Mouse (Mus musculus): ENCODE measurements around the gene Pakap. TPM values are rescaled to one million over a fixed set of nuclear protein-coding genes. Genes with fewer than 3 reads are reported as not detected.
A peak's percentile ranks its signal among the peaks of the same experiment; 100 is the strongest.

The Pakap gene
- polyA plus RNA-seq, 1 experiment from 2014 or later, result 57.2 TPM

DNA sequence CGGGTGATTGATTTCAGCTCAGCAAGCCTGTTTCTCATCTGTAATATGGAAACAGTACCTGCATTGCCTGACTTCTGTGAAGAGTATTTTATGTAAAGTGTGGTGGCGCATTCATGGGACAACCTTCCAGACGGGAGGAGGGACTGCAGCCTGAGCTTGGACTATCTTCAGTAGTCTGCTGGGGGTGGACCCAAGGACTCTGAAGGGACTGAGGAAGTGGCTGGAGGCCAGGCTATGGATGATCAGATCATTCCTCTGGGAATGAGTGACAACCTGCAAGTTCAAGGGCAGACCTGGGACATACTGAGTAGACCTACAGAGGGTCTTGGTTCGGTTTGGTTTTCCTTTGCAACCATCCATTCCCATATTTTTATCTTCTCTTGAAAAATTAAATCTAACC is 154.3 kb downstream of the Pakap start:
- WGBS, result 88% methylated on average over 4 of the region's 4 CpGs
- Histone ChIP-seq H3K4me1 (ENCODE audit: insufficient read depth) (no peaks in the 10 kb centered on the region), H3K27ac (ENCODE audit: low read depth) (no peak overlapping the region), H3K27me3 (ENCODE audit: insufficient read depth, low read length) (no peaks in the 10 kb centered on the region), H3K36me3 (ENCODE audit: insufficient read depth) (peaks cover 3% of the 10 kb centered on the region; the same call in 1 of the 2 replicates), H3K9me3 (ENCODE audit: low read depth, low read length) (no peaks in the 10 kb centered on the region), H3K4me3 (ENCODE audit: low read depth, low read length) (no peak overlapping the region), H3K4me2 (no peak overlapping the region), H3K9ac (no peak overlapping the region)
- DNase-seq, result no peak
- ATAC-seq (ENCODE audit: insufficient read depth), result no peak
- no peak for TF ChIP-seq CTCF (IDR thresholded peaks at IDR 0.05; ENCODE audit: low read depth)

DNA sequence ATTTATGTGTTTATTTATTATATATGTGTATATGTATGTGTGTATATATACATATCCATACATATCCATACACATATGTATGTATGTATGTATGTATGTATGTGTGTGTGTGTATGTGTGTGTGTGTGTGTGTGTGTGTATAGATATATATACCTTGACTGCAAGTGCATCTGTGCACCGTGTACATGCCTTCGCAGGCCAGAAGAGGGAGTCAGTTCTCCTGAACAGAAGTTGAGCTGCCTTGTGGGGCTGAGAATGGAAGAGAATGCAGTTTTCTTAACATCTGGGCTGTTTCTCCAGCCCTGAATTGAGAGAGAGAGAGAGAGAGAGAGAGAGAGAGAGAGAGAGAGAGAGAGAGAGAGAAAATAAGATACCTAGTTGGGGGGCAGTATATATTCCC is 155.7 kb downstream of the Pakap start:
- Histone ChIP-seq H3K4me2 (no peak overlapping the region), H3K27me3 (ENCODE audit: insufficient read depth, low read length) (no peaks in the 10 kb centered on the region), H3K36me3 (ENCODE audit: insufficient read depth) (peaks cover 3% of the 10 kb centered on the region; the same call in 1 of the 2 replicates), H3K9me3 (ENCODE audit: low read depth, low read length) (no peaks in the 10 kb centered on the region), H3K4me1 (ENCODE audit: insufficient read depth) (no peaks in the 10 kb centered on the region), H3K4me3 (ENCODE audit: low read depth, low read length) (no peak overlapping the region), H3K27ac (ENCODE audit: low read depth) (no peak overlapping the region), H3K9ac (no peak overlapping the region)
- DNase-seq, result peak; percentile 36
- no peak for ATAC-seq (ENCODE audit: insufficient read depth)
- peak; percentile 51 for TF ChIP-seq CTCF (IDR thresholded peaks at IDR 0.05; ENCODE audit: low read depth)
- WGBS, result 60% methylated on average over 2 of the region's 2 CpGs

DNA sequence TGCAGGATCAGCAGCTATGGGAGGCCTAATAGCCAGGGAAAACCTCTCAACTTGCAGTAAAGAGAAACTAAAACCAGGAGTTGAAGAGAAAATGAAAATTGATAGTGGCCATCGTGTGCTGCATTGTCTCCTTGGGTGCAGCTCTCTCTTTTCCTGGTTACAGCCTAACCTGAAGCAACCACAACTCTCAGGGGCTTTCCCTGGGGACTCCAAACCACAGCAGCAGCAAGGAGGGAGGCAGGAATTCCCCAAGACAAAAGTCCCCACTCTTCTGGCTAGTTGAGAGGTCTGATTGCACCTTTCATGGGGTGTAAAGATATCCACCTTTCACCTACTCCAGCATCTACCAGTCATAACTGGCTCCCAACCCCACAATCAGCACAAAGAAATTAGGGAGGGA is 157.6 kb downstream of the Pakap start:
- Histone ChIP-seq H3K27ac (ENCODE audit: low read depth) (no peak overlapping the region), H3K9me3 (ENCODE audit: low read depth, low read length) (no peaks in the 10 kb centered on the region), H3K27me3 (ENCODE audit: insufficient read depth, low read length) (no peaks in the 10 kb centered on the region), H3K4me1 (ENCODE audit: insufficient read depth) (no peaks in the 10 kb centered on the region), H3K4me2 (no peak overlapping the region), H3K36me3 (ENCODE audit: insufficient read depth) (peaks cover 3% of the 10 kb centered on the region; the same call in 1 of the 2 replicates), H3K4me3 (ENCODE audit: low read depth, low read length) (no peak overlapping the region), H3K9ac (no peak overlapping the region)
- DNase-seq (no peak), ATAC-seq (ENCODE audit: insufficient read depth) (no peak)
- TF ChIP-seq CTCF (IDR thresholded peaks at IDR 0.05; ENCODE audit: low read depth), result no peak
- WGBS, result 79% methylated on average over 1 of the region's 1 CpGs

DNA sequence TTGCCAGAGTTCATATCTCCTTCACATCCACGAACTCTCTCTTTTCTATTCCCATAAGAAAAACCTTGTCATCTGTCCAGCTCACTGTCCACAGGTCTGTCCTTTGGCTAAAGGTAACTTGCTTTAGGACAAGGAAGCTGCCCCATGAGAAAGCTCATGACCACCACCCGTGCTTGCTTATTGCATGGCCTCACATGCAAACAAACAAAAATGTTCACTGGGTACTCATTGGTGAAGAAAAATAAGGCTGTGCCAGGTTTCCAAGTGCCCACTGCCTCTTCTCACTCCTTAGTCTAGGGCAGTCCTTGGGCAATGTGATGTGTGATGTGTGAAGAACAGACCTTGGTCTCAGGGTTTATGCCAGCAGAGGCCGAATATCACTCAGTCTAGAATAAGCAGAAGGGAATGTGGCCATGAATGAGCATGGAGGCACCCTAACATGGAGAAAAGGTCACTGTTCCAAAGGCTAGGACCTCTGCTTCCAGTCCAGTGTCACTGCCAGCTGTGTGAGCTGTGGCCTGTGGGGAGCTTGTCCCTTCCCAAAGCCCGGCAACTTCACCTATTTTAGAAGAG is 160.7 kb downstream of the Pakap start:
- WGBS, result 76% methylated on average over 4 of the region's 4 CpGs
- no peaks in the 10 kb centered on the region for H3K36me3 ChIP-seq (ENCODE audit: insufficient read depth)
- H3K9me3 ChIP-seq (ENCODE audit: low read depth, low read length), result no peaks in the 10 kb centered on the region

DNA sequence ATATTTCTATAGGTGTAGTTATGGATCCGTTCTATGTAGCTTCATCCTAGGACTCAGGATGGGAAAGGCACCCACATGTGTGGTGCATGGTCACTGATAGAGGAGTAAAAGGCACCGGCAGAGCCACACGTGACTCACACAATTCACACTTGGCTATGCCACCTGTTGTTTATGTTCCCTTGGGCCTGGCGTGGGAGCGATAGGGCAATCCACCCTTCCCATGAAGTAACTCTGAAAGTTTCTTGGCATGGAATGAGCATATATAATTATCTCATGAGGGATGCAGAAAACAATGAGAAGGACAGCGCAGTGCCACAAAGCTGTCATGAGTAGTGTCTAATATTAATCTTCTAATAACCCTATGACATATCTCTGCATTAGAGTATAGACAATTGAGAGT is 162.1 kb downstream of the Pakap start:
- H3K27me3 ChIP-seq (ENCODE audit: insufficient read depth, low read length), result no peaks in the 10 kb centered on the region
- no peak overlapping the region for H3K4me2 ChIP-seq
- TF ChIP-seq CTCF (IDR thresholded peaks at IDR 0.05; ENCODE audit: low read depth), result no peak
- H3K9me3 ChIP-seq (ENCODE audit: low read depth, low read length), result no peaks in the 10 kb centered on the region
- ATAC-seq (ENCODE audit: insufficient read depth) (no peak), DNase-seq (no peak)
- H3K36me3 ChIP-seq (ENCODE audit: insufficient read depth), result no peaks in the 10 kb centered on the region
- H3K4me3 ChIP-seq (ENCODE audit: low read depth, low read length), result no peak overlapping the region
- WGBS, result 83% methylated on average over 6 of the region's 6 CpGs
- H3K27ac ChIP-seq (ENCODE audit: low read depth), result no peak overlapping the region
- H3K4me1 ChIP-seq (ENCODE audit: insufficient read depth), result no peaks in the 10 kb centered on the region
- no peak overlapping the region for H3K9ac ChIP-seq

More for the DNA sequence above, 160.7 kb downstream of the Pakap start:
- no peaks in the 10 kb centered on the region for H3K4me1 ChIP-seq (ENCODE audit: insufficient read depth)
- H3K9ac ChIP-seq, result no peak overlapping the region
- DNase-seq (no peak), ATAC-seq (ENCODE audit: insufficient read depth) (no peak)
- H3K4me3 ChIP-seq (ENCODE audit: low read depth, low read length), result no peak overlapping the region
- no peak for TF ChIP-seq CTCF (IDR thresholded peaks at IDR 0.05; ENCODE audit: low read depth)
- no peak overlapping the region for H3K4me2 ChIP-seq
- no peak overlapping the region for H3K27ac ChIP-seq (ENCODE audit: low read depth)
- no peaks in the 10 kb centered on the region for H3K27me3 ChIP-seq (ENCODE audit: insufficient read depth, low read length)

DNA sequence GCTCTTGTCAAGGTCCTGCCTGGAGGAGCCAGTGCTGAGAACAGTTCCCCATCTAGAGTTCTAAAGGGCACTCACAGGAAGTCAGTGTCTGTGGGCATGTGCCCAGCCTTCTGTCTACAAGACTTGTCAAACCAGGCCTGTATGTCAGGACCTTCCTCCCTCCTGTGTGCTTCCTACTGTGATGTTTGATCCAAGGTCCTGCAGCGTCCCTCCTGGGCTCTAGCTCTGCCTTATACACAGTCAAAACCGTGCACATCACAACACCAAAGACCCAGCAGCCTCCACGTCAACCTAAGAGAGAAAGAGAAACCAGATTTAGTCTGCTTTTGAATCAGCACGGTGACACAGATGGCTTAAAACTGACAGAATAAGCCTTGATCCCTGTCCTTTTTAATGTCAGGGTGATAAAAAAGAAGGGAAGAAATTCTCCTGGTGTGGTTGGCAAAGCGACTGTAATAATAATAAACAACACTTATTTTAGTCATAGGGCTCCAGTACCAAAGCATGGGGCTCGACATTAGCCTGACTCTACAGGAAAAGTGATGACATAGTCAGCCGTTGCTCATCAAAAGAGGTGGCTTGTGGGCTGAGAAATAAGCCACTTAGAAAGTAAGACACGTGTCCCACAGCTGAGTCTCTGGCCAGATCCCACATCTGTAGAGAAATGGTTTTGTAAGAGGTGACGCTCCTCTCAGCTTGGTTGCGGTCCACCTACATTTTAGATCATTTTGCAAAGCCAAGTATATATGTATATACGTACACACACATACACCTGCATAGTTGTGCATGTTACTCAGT is 163.0 kb downstream of the Pakap start:
- no peak for ATAC-seq (ENCODE audit: insufficient read depth)
- DNase-seq, result no peak
- no peak overlapping the region for H3K9ac ChIP-seq
- H3K27me3 ChIP-seq (ENCODE audit: insufficient read depth, low read length), result no peaks in the 10 kb centered on the region
- H3K9me3 ChIP-seq (ENCODE audit: low read depth, low read length), result no peaks in the 10 kb centered on the region
- no peak overlapping the region for H3K27ac ChIP-seq (ENCODE audit: low read depth)
- H3K4me1 ChIP-seq (ENCODE audit: insufficient read depth), result no peaks in the 10 kb centered on the region
- no peak for TF ChIP-seq CTCF (IDR thresholded peaks at IDR 0.05; ENCODE audit: low read depth)
- H3K4me2 ChIP-seq, result no peak overlapping the region
- 64% methylated on average over 11 of the region's 11 CpGs for WGBS
- no peaks in the 10 kb centered on the region for H3K36me3 ChIP-seq (ENCODE audit: insufficient read depth)
- no peak overlapping the region for H3K4me3 ChIP-seq (ENCODE audit: low read depth, low read length)

DNA sequence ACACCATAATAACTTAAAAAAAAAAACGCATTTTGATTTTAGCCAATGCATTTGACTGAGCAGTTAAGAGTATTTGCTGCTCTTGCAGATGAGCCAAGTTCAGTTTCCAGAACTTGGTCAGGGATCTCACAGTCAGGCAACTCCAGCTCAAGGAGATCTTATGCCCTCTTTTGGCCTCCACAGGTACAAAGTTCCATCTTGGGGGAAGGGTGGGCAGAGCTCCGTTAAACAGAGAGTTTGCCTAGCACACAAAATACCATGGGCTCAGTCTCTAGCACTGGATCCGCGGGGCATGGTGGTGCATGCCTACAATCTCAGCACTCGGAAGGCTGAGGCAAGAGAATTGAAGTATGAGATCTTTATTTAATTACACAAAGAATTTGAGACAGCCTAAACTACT is 164.4 kb downstream of the Pakap start:
- 79% methylated on average over 5 of the region's 5 CpGs for WGBS
- no peak for DNase-seq

More for the DNA sequence above, 164.4 kb downstream of the Pakap start:
- Histone ChIP-seq H3K27me3 (ENCODE audit: insufficient read depth, low read length) (no peaks in the 10 kb centered on the region), H3K9ac (no peak overlapping the region), H3K9me3 (ENCODE audit: low read depth, low read length) (no peaks in the 10 kb centered on the region), H3K27ac (ENCODE audit: low read depth) (no peak overlapping the region), H3K4me3 (ENCODE audit: low read depth, low read length) (no peak overlapping the region), H3K4me2 (no peak overlapping the region), H3K36me3 (ENCODE audit: insufficient read depth) (no peaks in the 10 kb centered on the region), H3K4me1 (ENCODE audit: insufficient read depth) (no peaks in the 10 kb centered on the region)
- no peak for TF ChIP-seq CTCF (IDR thresholded peaks at IDR 0.05; ENCODE audit: low read depth)
- ATAC-seq (ENCODE audit: insufficient read depth), result no peak
